Mouse (Mus musculus): Measurements from ENCODE around the gene Gnai3. TPM values are rescaled to one million over a fixed set of nuclear protein-coding genes. Genes with fewer than 3 reads are reported as not detected.
A peak's percentile ranks its signal among the peaks of the same experiment; 100 is the strongest.

Gene Gnai3
- polyA plus RNA-seq, 1 experiment from 2014 or later, result 154 TPM

DNA sequence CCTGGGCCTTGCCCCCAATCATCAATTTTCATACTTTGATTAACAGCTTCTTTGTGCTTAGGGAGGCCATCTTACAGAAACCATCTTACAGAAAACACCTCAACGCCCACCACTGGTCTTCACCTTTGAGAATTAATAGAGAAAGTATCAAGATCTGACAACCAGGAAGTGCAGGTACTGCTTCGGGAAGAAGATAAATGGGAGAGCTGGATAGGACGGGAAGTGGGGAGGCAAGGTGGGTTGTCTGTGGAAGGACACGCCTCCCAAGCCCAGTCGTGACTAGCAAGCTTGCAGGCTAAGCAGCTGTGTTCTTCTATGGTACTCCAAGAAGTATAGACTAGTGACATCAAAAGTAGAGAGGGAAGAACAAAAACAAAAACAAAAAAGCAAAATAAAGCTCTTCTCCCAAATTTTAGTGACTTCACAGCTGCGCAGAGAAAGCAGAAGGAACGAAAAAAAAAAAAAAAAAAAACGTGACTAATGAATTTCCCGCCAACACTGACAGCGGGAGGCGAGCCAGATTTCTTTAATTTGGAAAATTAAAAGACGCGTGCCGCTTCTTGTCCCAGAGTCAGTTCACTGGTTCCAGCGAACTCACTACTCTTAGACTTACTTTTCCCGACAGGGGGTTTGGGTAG lies 39.6 kb upstream of the Gnai3 start:
- H3K9ac ChIP-seq (replicated peaks; ENCODE audit: low read depth, low read length), result peak overlapping the region; percentile 47; the same call in 1 of the 2 replicates
- H3K4me2 ChIP-seq (replicated peaks; ENCODE audit: low read depth, low read length), result peak overlapping the region; percentile 82
- no peaks in the 10 kb centered on the region for H3K9me3 ChIP-seq (ENCODE audit: control insufficient read depth, low read depth, low read length)
- no peak overlapping the region for H3K27ac ChIP-seq (ENCODE audit: low read length)
- peaks cover 2% of the 10 kb centered on the region; the same call in 1 of the 2 replicates for H3K4me1 ChIP-seq (ENCODE audit: control insufficient read depth, insufficient read depth, low read length)
- WGBS, result 2% methylated on average over 16 of the region's 16 CpGs
- H3K27me3 ChIP-seq (ENCODE audit: control insufficient read depth, insufficient read depth, low read length), result no peaks in the 10 kb centered on the region
- no peak for ATAC-seq (ENCODE audit: insufficient number of reproducible peaks, insufficient read depth, low FRiP score, low read depth)
- H3K36me3 ChIP-seq (ENCODE audit: control insufficient read depth, insufficient read depth, low read length), result no peaks in the 10 kb centered on the region
- H3K4me3 ChIP-seq (ENCODE audit: low read depth, low read length), result peak overlapping the region; percentile 63

DNA sequence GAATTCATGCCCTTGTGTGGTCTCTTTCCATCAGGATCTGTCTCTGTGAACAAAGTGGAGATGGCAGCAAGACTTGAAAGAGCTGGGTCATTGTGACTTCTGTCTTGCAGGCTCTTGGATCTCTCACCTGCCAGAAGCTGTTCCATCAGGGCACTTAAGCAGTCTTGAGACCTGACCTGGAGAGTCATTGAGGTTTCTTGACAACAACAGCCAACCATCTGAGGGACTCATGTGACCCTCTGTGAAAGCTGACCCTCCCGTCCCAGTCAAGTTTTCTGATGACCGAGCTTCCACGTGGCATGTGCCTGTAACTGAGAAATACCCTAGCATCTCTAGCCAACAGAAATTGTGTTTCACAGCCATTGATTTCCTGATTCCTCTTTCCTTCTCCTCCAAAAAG lies 38.8 kb upstream of the Gnai3 start:
- ATAC-seq (ENCODE audit: insufficient number of reproducible peaks, insufficient read depth, low FRiP score, low read depth), result no peak
- 78% methylated on average over 3 of the region's 3 CpGs for WGBS
- Histone ChIP-seq H3K4me3 (ENCODE audit: low read depth, low read length) (no peak overlapping the region), H3K4me2 (replicated peaks; ENCODE audit: low read depth, low read length) (no peak overlapping the region), H3K27ac (ENCODE audit: low read length) (no peak overlapping the region), H3K9ac (replicated peaks; ENCODE audit: low read depth, low read length) (no peak overlapping the region), H3K27me3 (ENCODE audit: control insufficient read depth, insufficient read depth, low read length) (no peaks in the 10 kb centered on the region), H3K4me1 (ENCODE audit: control insufficient read depth, insufficient read depth, low read length) (peaks cover under 1% of the 10 kb centered on the region; the same call in 1 of the 2 replicates), H3K9me3 (ENCODE audit: control insufficient read depth, low read depth, low read length) (no peaks in the 10 kb centered on the region), H3K36me3 (ENCODE audit: control insufficient read depth, insufficient read depth, low read length) (no peaks in the 10 kb centered on the region)

DNA sequence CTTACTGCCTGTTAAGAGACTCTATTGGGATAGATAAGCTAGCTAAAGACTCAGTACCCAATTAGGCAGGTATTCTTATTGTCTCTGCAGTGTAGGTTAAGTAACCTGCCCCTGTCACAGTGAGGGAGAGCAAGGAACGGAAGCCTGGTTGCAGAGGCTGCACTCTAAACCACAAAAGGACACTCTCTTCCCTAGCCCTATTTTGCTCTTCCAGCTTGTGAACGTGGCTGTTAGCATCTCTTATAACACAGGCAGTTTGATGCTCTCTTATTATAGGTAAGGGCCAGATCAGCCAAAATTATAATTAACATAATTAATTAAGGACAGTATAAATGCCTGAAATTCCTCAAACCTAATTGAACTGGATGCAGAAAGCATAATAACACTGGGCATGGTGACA lies 34.6 kb upstream of the Gnai3 start:
- H3K27me3 ChIP-seq (ENCODE audit: control insufficient read depth, insufficient read depth, low read length), result no peaks in the 10 kb centered on the region
- 0 out of 2 replicates have a peak, but pooled peaks cover under 1% of the 10 kb centered on the region for H3K4me1 ChIP-seq (ENCODE audit: control insufficient read depth, insufficient read depth, low read length)
- no peak overlapping the region for H3K9ac ChIP-seq (replicated peaks; ENCODE audit: low read depth, low read length)
- no peaks in the 10 kb centered on the region for H3K9me3 ChIP-seq (ENCODE audit: control insufficient read depth, low read depth, low read length)
- 56% methylated on average over 2 of the region's 2 CpGs for WGBS
- no peak overlapping the region for H3K4me2 ChIP-seq (replicated peaks; ENCODE audit: low read depth, low read length)
- no peaks in the 10 kb centered on the region for H3K36me3 ChIP-seq (ENCODE audit: control insufficient read depth, insufficient read depth, low read length)
- no peak overlapping the region for H3K4me3 ChIP-seq (ENCODE audit: low read depth, low read length)
- no peak for ATAC-seq (ENCODE audit: insufficient number of reproducible peaks, insufficient read depth, low FRiP score, low read depth)
- no peak overlapping the region for H3K27ac ChIP-seq (ENCODE audit: low read length)

DNA sequence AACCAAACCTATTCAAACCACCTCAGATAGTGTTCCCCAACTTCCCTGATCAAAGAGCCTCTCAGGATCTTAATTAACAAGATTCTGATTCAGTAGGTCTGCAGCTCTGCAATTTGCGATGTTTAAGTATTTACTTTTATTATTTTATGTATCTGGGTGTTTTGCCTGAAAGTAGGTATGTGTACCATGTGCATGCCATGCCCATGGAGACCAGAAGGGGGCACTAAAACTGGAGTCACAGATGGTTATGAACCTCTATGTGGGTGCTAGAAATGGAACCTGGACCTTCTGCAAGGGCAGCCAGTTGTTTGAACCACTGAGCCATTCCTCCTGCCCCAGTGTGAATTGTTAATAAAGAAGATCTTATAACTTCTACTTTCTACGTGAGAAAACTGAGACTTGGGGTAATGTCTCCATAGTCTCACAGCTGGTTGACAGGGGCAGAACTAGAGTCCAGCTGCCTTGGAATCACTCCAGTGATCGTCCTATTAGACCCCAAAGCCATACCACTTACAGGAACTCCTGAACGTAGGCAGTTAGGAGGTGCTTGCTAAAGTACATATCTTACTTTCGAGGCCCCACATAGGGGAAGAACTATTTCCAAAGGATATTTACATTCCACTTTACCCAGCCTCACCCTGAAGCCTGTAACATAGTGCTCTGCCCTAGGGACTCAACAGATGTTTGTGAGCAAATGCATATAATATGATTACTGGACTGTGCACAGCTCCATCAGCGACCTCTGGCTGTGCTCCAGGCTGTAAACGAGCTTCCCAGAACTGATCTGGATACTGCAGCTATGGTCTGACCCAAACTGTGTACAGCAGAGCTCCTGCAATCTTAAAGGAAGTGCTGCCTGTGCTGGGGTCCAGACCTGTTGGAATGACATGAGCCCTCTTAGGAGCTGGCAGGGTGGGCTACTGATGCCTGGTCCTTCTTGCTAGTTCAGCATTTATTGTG lies 33.1 kb upstream of the Gnai3 start:
- H3K36me3 ChIP-seq (ENCODE audit: control insufficient read depth, insufficient read depth, low read length), result no peaks in the 10 kb centered on the region
- H3K4me1 ChIP-seq (ENCODE audit: control insufficient read depth, insufficient read depth, low read length), result peaks cover 7% of the 10 kb centered on the region; the same call in 1 of the 2 replicates
- no peak overlapping the region for H3K4me3 ChIP-seq (ENCODE audit: low read depth, low read length)
- 49% methylated on average over 7 of the region's 7 CpGs for WGBS
- no peak overlapping the region for H3K4me2 ChIP-seq (replicated peaks; ENCODE audit: low read depth, low read length)
- peak; percentile 80; the same call in 1 of the 2 replicates for ATAC-seq (ENCODE audit: insufficient number of reproducible peaks, insufficient read depth, low FRiP score, low read depth)
- H3K27ac ChIP-seq (ENCODE audit: low read length), result no peak overlapping the region
- no peak overlapping the region for H3K9ac ChIP-seq (replicated peaks; ENCODE audit: low read depth, low read length)
- H3K27me3 ChIP-seq (ENCODE audit: control insufficient read depth, insufficient read depth, low read length), result no peaks in the 10 kb centered on the region
- H3K9me3 ChIP-seq (ENCODE audit: control insufficient read depth, low read depth, low read length), result no peaks in the 10 kb centered on the region

- Histone ChIP-seq H3K4me3 (ENCODE audit: low read depth, low read length) (no peak overlapping the region), H3K4me2 (replicated peaks; ENCODE audit: low read depth, low read length) (0 out of 2 replicates have a peak overlapping the region, but pooled peaks have one; percentile 15), H3K27me3 (ENCODE audit: control insufficient read depth, insufficient read depth, low read length) (no peaks in the 10 kb centered on the region), H3K9me3 (ENCODE audit: control insufficient read depth, low read depth, low read length) (no peaks in the 10 kb centered on the region), H3K4me1 (ENCODE audit: control insufficient read depth, insufficient read depth, low read length) (peaks cover 7% of the 10 kb centered on the region; the same call in 1 of the 2 replicates), H3K27ac (ENCODE audit: low read length) (0 out of 2 replicates have a peak overlapping the region, but pooled peaks have one; percentile 23), H3K9ac (replicated peaks; ENCODE audit: low read depth, low read length) (no peak overlapping the region), H3K36me3 (ENCODE audit: control insufficient read depth, insufficient read depth, low read length) (no peaks in the 10 kb centered on the region)
- ATAC-seq (ENCODE audit: insufficient number of reproducible peaks, insufficient read depth, low FRiP score, low read depth), result peak; percentile 47; the same call in 1 of the 2 replicates
- 22% methylated on average over 14 of the region's 14 CpGs for WGBS
These were observed 29.0 kb upstream of the Gnai3 start for GRCm38 (mm10) chr3:108174672-108175531.

DNA sequence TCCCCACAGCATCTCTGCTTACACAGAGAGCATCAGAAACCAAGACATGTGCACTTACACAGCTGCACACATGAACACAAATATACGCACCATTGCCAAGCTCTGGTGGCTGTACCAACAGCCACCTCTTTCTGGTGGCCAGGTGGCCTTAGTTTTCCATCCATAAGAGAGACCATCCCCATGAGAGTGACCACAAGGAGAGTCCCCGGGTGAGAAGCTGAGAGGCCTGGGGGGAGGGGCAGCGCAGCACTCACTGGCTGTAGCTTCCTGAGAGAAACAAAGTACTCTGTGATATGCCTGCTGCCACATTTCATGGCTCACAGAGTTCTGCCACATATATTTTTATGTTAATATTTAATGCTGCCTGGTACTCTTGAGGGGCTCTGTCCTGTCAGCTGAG lies 23.3 kb upstream of the Gnai3 start:
- Histone ChIP-seq H3K9me3 (ENCODE audit: control insufficient read depth, low read depth, low read length) (no peaks in the 10 kb centered on the region), H3K4me3 (ENCODE audit: low read depth, low read length) (no peak overlapping the region), H3K27ac (ENCODE audit: low read length) (no peak overlapping the region), H3K4me1 (ENCODE audit: control insufficient read depth, insufficient read depth, low read length) (peaks cover 10% of the 10 kb centered on the region), H3K4me2 (replicated peaks; ENCODE audit: low read depth, low read length) (no peak overlapping the region), H3K9ac (replicated peaks; ENCODE audit: low read depth, low read length) (no peak overlapping the region), H3K27me3 (ENCODE audit: control insufficient read depth, insufficient read depth, low read length) (no peaks in the 10 kb centered on the region), H3K36me3 (ENCODE audit: control insufficient read depth, insufficient read depth, low read length) (no peaks in the 10 kb centered on the region)
- WGBS, result 52% methylated on average over 3 of the region's 3 CpGs
- no peak for ATAC-seq (ENCODE audit: insufficient number of reproducible peaks, insufficient read depth, low FRiP score, low read depth)

- no peaks in the 10 kb centered on the region for H3K9me3 ChIP-seq (ENCODE audit: control insufficient read depth, low read depth, low read length)
- H3K27me3 ChIP-seq (ENCODE audit: control insufficient read depth, insufficient read depth, low read length), result no peaks in the 10 kb centered on the region
- no peak overlapping the region for H3K4me3 ChIP-seq (ENCODE audit: low read depth, low read length)
- H3K4me1 ChIP-seq (ENCODE audit: control insufficient read depth, insufficient read depth, low read length), result peaks cover 10% of the 10 kb centered on the region
- WGBS, result 50% methylated on average over 14 of the region's 14 CpGs
- no peak overlapping the region for H3K9ac ChIP-seq (replicated peaks; ENCODE audit: low read depth, low read length)
- H3K27ac ChIP-seq (ENCODE audit: low read length), result no peak overlapping the region
- no peaks in the 10 kb centered on the region for H3K36me3 ChIP-seq (ENCODE audit: control insufficient read depth, insufficient read depth, low read length)
- no peak for ATAC-seq (ENCODE audit: insufficient number of reproducible peaks, insufficient read depth, low FRiP score, low read depth)
- no peak overlapping the region for H3K4me2 ChIP-seq (replicated peaks; ENCODE audit: low read depth, low read length)
These were observed 21.6 kb upstream of the Gnai3 start for GRCm38 (mm10) chr3:108167499-108167898.
